Mouse (Mus musculus): Measurements from ENCODE around the gene Tspan10. TPM values are rescaled to one million over a fixed set of nuclear protein-coding genes. Genes with fewer than 3 reads are reported as not detected.

The Tspan10 gene
- polyA plus RNA-seq, 1 experiment from 2014 or later, result not detected

GRCm38 (mm10) chr11:120418592-120418991 lies 23.9 kb upstream of the Tspan10 start:
- no peak overlapping the region for H3K4me2 ChIP-seq (ENCODE audit: low read length)
- no peak for ATAC-seq (ENCODE audit: low FRiP score, low TSS enrichment)
- no peaks in the 10 kb centered on the region for H3K4me1 ChIP-seq (ENCODE audit: control insufficient read depth, insufficient read depth, low read length)
- H3K9ac ChIP-seq (replicated peaks; ENCODE audit: low read length), result no peak overlapping the region
- H3K27me3 ChIP-seq (ENCODE audit: control insufficient read depth, insufficient read depth, low read length), result no peaks in the 10 kb centered on the region
- no peaks in the 10 kb centered on the region for H3K9me3 ChIP-seq (ENCODE audit: control insufficient read depth, low read length)
- no peak overlapping the region for H3K27ac ChIP-seq (replicated peaks; ENCODE audit: low read depth, low read length)
- no peak overlapping the region for H3K4me3 ChIP-seq (replicated peaks; ENCODE audit: low read depth, low read length)
- peaks cover 90% of the 10 kb centered on the region for H3K36me3 ChIP-seq (ENCODE audit: control insufficient read depth, insufficient read depth, low read length)
- WGBS, result 100% methylated on average over 1 of the region's 1 CpGs
- DNase-seq, result no peak

- Histone ChIP-seq H3K4me2 (ENCODE audit: low read length) (no peak overlapping the region), H3K9ac (replicated peaks; ENCODE audit: low read length) (no peak overlapping the region), H3K27me3 (ENCODE audit: control insufficient read depth, insufficient read depth, low read length) (no peaks in the 10 kb centered on the region), H3K36me3 (ENCODE audit: control insufficient read depth, insufficient read depth, low read length) (peaks cover 88% of the 10 kb centered on the region), H3K27ac (replicated peaks; ENCODE audit: low read depth, low read length) (no peak overlapping the region), H3K4me1 (ENCODE audit: control insufficient read depth, insufficient read depth, low read length) (no peaks in the 10 kb centered on the region), H3K4me3 (replicated peaks; ENCODE audit: low read depth, low read length) (no peak overlapping the region), H3K9me3 (ENCODE audit: control insufficient read depth, low read length) (no peaks in the 10 kb centered on the region)
- WGBS, result 93% methylated on average over 13 of the region's 13 CpGs
- ATAC-seq (ENCODE audit: low FRiP score, low TSS enrichment) (no peak), DNase-seq (no peak)
Measured at GRCm38 (mm10) chr11:120422651-120423568, 19.5 kb upstream of the Tspan10 start.

GRCm38 (mm10) chr11:120423569-120424295 lies 18.7 kb upstream of the Tspan10 start:
- no peaks in the 10 kb centered on the region for H3K27me3 ChIP-seq (ENCODE audit: control insufficient read depth, insufficient read depth, low read length)
- peaks cover 88% of the 10 kb centered on the region for H3K36me3 ChIP-seq (ENCODE audit: control insufficient read depth, insufficient read depth, low read length)
- no peak overlapping the region for H3K4me2 ChIP-seq (ENCODE audit: low read length)
- DNase-seq (peak; percentile 86), ATAC-seq (ENCODE audit: low FRiP score, low TSS enrichment) (no peak)
- H3K9ac ChIP-seq (replicated peaks; ENCODE audit: low read length), result no peak overlapping the region
- no peak overlapping the region for H3K27ac ChIP-seq (replicated peaks; ENCODE audit: low read depth, low read length)
- H3K4me3 ChIP-seq (replicated peaks; ENCODE audit: low read depth, low read length), result no peak overlapping the region
- H3K9me3 ChIP-seq (ENCODE audit: control insufficient read depth, low read length), result no peaks in the 10 kb centered on the region
- no peaks in the 10 kb centered on the region for H3K4me1 ChIP-seq (ENCODE audit: control insufficient read depth, insufficient read depth, low read length)
- 70% methylated on average over 9 of the region's 9 CpGs for WGBS

DNA sequence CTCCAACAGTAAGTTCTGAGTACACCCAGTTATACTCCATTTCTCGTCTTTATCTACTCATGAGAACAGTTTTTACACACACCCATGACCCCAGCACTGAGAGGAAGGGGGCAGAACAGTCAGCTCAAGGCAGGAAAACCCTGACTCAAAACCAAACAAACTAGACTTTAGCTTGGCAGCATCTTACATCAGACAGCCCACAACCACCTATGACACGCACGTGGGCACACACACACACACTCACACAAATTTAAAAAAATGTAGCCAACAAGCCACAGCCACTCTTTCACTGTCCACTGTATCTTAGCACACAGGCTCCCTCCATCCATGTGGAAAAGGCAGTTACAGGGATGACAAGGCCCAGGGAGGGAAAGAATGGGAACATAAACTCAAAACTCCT lies 15.7 kb upstream of the Tspan10 start:
- Histone ChIP-seq H3K27ac (replicated peaks; ENCODE audit: low read depth, low read length) (no peak overlapping the region), H3K9ac (replicated peaks; ENCODE audit: low read length) (no peak overlapping the region), H3K36me3 (ENCODE audit: control insufficient read depth, insufficient read depth, low read length) (peaks cover 83% of the 10 kb centered on the region), H3K4me3 (replicated peaks; ENCODE audit: low read depth, low read length) (no peak overlapping the region), H3K4me2 (ENCODE audit: low read length) (no peak overlapping the region), H3K27me3 (ENCODE audit: control insufficient read depth, insufficient read depth, low read length) (no peaks in the 10 kb centered on the region), H3K9me3 (ENCODE audit: control insufficient read depth, low read length) (no peaks in the 10 kb centered on the region), H3K4me1 (ENCODE audit: control insufficient read depth, insufficient read depth, low read length) (no peaks in the 10 kb centered on the region)
- DNase-seq, result no peak
- WGBS, result 98% methylated on average over 3 of the region's 3 CpGs
- no peak for ATAC-seq (ENCODE audit: low FRiP score, low TSS enrichment)

- Histone ChIP-seq H3K9me3 (ENCODE audit: control insufficient read depth, low read length) (no peaks in the 10 kb centered on the region), H3K9ac (replicated peaks; ENCODE audit: low read length) (peak within 1 kb of the TSS; percentile 92), H3K27ac (replicated peaks; ENCODE audit: low read depth, low read length) (peak within 1 kb of the TSS; percentile 74), H3K4me2 (ENCODE audit: low read length) (peak within 1 kb of the TSS; percentile 95), H3K4me1 (ENCODE audit: control insufficient read depth, insufficient read depth, low read length) (peaks cover 11% of the 10 kb centered on the region), H3K36me3 (ENCODE audit: control insufficient read depth, insufficient read depth, low read length) (peaks cover 30% of the 10 kb centered on the region), H3K27me3 (ENCODE audit: control insufficient read depth, insufficient read depth, low read length) (no peaks in the 10 kb centered on the region), H3K4me3 (replicated peaks; ENCODE audit: low read depth, low read length) (peak within 1 kb of the TSS; percentile 96)
- WGBS, result under 1% methylated on average over 77 of the region's 77 CpGs
- ATAC-seq (ENCODE audit: low FRiP score, low TSS enrichment), result peak; percentile 77
- DNase-seq, result peak; percentile 94
Measured at GRCm38 (mm10) chr11:120437152-120437856, 5.1 kb upstream of the Tspan10 start, which contains the start of gene Nploc4. TSS of gene Nploc4 (minus strand) at chr11:120437708.

- ATAC-seq (ENCODE audit: low FRiP score, low TSS enrichment) (no peak), DNase-seq (no peak)
- H3K27me3 ChIP-seq (ENCODE audit: control insufficient read depth, insufficient read depth, low read length), result no peaks in the 10 kb centered on the region
- WGBS, result 29% methylated on average over 12 of the region's 12 CpGs
- peaks cover 24% of the 10 kb centered on the region for H3K36me3 ChIP-seq (ENCODE audit: control insufficient read depth, insufficient read depth, low read length)
- H3K9ac ChIP-seq (replicated peaks; ENCODE audit: low read length), result peak overlapping the region; percentile 92; the same call in 1 of the 2 replicates
- no peaks in the 10 kb centered on the region for H3K9me3 ChIP-seq (ENCODE audit: control insufficient read depth, low read length)
- no peak overlapping the region for H3K27ac ChIP-seq (replicated peaks; ENCODE audit: low read depth, low read length)
- H3K4me1 ChIP-seq (ENCODE audit: control insufficient read depth, insufficient read depth, low read length), result peaks cover 11% of the 10 kb centered on the region
- peak overlapping the region; percentile 96 for H3K4me3 ChIP-seq (replicated peaks; ENCODE audit: low read depth, low read length)
- peak overlapping the region; percentile 95 for H3K4me2 ChIP-seq (ENCODE audit: low read length)
Measured at GRCm38 (mm10) chr11:120437857-120438385, 4.5 kb upstream of the Tspan10 start.

DNA sequence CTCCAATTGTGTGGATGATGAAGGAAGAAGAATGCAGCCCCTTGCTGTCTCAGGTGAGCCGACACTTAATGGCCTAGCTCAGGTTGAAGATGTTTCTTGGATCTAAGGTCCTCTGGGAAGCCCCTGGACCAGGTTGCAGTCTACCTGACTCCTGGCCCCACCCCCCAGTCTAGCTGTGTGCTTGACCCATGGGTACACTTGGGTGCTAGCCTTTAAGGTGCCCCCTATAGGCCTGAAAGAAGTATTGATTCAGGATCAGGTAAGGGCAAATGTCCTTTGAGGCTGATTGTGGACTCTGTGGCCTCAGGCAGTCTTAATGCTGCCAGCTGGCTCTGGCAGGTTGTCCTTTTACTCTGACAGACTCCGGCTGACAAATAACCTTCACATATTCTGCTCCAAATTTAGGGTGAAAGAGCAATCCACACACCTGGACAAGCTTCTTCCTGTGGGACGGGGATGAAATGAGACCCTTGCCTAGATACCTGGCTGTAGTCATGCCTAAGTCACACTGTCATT lies 379 bp downstream of the Tspan10 start:
- WGBS, result 91% methylated on average over 3 of the region's 3 CpGs
- H3K4me2 ChIP-seq (ENCODE audit: low read length), result no peak overlapping the region
- ATAC-seq (ENCODE audit: low FRiP score, low TSS enrichment), result no peak
- no peaks in the 10 kb centered on the region for H3K36me3 ChIP-seq (ENCODE audit: control insufficient read depth, insufficient read depth, low read length)
- no peaks in the 10 kb centered on the region for H3K27me3 ChIP-seq (ENCODE audit: control insufficient read depth, insufficient read depth, low read length)
- no peaks in the 10 kb centered on the region for H3K9me3 ChIP-seq (ENCODE audit: control insufficient read depth, low read length)
- no peak for DNase-seq
- no peak overlapping the region for H3K9ac ChIP-seq (replicated peaks; ENCODE audit: low read length)
- H3K27ac ChIP-seq (replicated peaks; ENCODE audit: low read depth, low read length), result no peak overlapping the region
- no peaks in the 10 kb centered on the region for H3K4me1 ChIP-seq (ENCODE audit: control insufficient read depth, insufficient read depth, low read length)
- H3K4me3 ChIP-seq (replicated peaks; ENCODE audit: low read depth, low read length), result no peak overlapping the region

DNA sequence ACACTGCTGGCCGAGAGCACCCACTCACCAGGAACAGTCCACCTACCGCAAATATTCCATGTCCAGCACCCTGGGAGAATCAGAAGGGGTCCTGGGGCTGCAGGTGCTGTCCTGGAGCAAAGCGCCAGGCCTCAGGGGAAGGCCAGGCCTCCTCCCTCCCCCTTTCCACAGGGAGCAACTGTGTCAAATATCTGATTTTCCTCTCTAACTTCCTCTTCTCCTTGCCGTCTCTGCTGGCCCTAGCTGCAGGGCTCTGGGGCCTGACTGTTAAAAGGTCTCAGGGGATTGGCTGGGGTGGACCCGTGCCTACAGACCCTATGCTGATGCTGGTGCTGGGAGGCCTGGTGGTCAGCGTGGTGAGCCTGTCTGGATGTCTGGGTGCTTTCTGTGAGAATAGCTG lies 1.7 kb downstream of the Tspan10 start:
- Histone ChIP-seq H3K4me3 (replicated peaks; ENCODE audit: low read depth, low read length) (no peak overlapping the region), H3K27ac (replicated peaks; ENCODE audit: low read depth, low read length) (no peak overlapping the region), H3K4me1 (ENCODE audit: control insufficient read depth, insufficient read depth, low read length) (no peaks in the 10 kb centered on the region), H3K9me3 (ENCODE audit: control insufficient read depth, low read length) (no peaks in the 10 kb centered on the region), H3K27me3 (ENCODE audit: control insufficient read depth, insufficient read depth, low read length) (no peaks in the 10 kb centered on the region), H3K36me3 (ENCODE audit: control insufficient read depth, insufficient read depth, low read length) (no peaks in the 10 kb centered on the region), H3K4me2 (ENCODE audit: low read length) (no peak overlapping the region), H3K9ac (replicated peaks; ENCODE audit: low read length) (no peak overlapping the region)
- ATAC-seq (ENCODE audit: low FRiP score, low TSS enrichment) (no peak), DNase-seq (no peak)
- WGBS, result 70% methylated on average over 6 of the region's 6 CpGs
